Mouse (Mus musculus): Measurements from ENCODE around the gene Scp2. TPM values are rescaled to one million over a fixed set of nuclear protein-coding genes. Genes with fewer than 3 reads are reported as not detected.

The Scp2 gene
- total and polyA plus RNA-seq, 2 experiments from 2014 or later, result 122 to 212 TPM

DNA sequence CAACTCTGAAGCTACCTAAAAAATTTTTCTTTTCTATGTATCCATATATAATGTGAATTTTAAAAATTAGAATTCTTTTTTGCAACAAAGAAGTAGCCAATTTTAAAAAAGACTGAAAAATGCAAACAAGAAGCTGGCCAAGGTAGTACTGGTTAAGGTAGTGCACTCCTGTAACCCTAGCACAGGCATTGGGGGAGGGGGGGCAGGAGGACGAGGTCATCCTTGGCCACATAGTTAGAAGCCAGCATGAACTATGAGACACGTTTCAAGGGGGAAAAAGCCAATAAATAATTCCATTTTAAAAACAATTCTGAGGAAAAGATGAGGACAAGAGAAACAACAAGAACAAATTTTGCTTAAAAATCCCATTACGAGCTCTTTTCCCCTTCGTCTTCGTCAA lies 82.3 kb downstream of the Scp2 start:
- no peak for TF ChIP-seq CTCF (IDR thresholded peaks at IDR 0.05; ENCODE audit: low read depth)
- H3K4me3 ChIP-seq (ENCODE audit: low read depth, low read length), result no peak overlapping the region
- no peaks in the 10 kb centered on the region for H3K27me3 ChIP-seq (ENCODE audit: insufficient read depth, low read length)
- no peaks in the 10 kb centered on the region for H3K9me3 ChIP-seq (ENCODE audit: low read length)
- no peak overlapping the region for H3K4me2 ChIP-seq (ENCODE audit: low read depth)
- WGBS, result 95% methylated on average over 5 of the region's 5 CpGs
- ATAC-seq, result no peak
- no peak for DNase-seq
- H3K4me1 ChIP-seq (ENCODE audit: insufficient read depth), result no peaks in the 10 kb centered on the region
- no peak overlapping the region for H3K9ac ChIP-seq
- H3K27ac ChIP-seq (ENCODE audit: low read depth, low read length), result no peak overlapping the region
- peaks cover 13% of the 10 kb centered on the region for H3K36me3 ChIP-seq (ENCODE audit: insufficient read depth)

DNA sequence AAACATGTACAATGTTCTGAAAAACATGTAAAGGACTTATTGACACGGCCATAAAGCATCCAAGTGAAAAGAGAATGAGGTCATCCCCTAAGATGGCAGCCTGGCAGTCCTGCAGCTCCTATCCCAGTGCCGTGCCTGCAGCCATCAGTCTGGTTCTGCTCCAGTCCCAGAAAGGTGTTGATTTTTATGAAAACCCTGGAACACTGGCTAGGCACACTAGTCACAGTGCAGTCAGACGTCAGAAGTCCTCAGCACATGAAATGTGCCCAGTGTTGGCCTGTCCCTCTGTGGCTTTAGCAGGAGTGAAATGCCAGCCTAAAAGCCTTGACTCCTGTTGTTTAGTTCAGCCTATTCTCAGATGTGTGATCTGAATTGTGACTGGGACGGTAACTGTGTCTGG lies 84.0 kb downstream of the Scp2 start:
- H3K9ac ChIP-seq, result no peak overlapping the region
- 41% methylated on average over 4 of the region's 4 CpGs for WGBS
- H3K4me3 ChIP-seq (ENCODE audit: low read depth, low read length), result no peak overlapping the region
- no peak for TF ChIP-seq CTCF (IDR thresholded peaks at IDR 0.05; ENCODE audit: low read depth)
- ATAC-seq (no peak), DNase-seq (no peak)
- no peak overlapping the region for H3K4me2 ChIP-seq (ENCODE audit: low read depth)
- H3K27ac ChIP-seq (ENCODE audit: low read depth, low read length), result no peak overlapping the region
- no peaks in the 10 kb centered on the region for H3K4me1 ChIP-seq (ENCODE audit: insufficient read depth)
- H3K27me3 ChIP-seq (ENCODE audit: insufficient read depth, low read length), result no peaks in the 10 kb centered on the region
- H3K36me3 ChIP-seq (ENCODE audit: insufficient read depth), result peaks cover 9% of the 10 kb centered on the region
- H3K9me3 ChIP-seq (ENCODE audit: low read length), result no peaks in the 10 kb centered on the region

DNA sequence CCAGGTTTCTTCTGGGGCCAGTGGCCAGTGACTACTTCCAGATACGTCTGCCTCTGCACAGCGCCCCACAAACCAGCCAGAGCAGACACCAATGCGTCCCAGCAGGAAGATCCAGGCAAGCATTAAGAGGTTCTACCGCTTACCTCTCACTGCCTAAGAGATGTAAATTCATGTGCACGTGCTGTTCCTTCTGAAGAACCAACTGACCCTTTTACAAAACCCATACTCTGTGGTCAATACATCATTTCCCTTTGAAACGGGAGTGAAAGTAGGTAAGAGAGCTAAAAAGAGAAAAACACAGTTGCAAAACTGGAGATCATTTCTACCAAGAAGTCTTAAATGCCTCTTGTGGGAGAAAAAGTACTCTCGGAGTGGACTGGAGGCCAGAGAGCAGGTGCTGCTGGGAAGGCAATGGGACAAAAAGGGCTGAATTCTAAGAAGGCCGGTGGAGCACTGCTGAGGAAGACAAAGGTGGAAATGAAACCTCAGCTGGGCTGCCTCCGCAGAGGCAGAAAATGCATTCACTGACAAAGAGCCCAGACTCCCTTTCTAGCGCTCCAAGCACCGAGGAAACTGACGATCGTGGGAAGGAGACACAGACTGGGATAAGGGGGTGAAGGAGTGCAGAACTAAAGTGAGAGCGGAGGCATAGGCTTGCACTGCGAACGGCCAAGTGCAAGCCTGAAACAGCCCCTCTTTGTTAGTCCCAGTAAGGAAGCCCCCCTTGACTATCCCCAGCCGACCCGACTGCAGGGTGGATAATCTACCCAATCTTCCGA lies 85.0 kb downstream of the Scp2 start:
- Histone ChIP-seq H3K4me2 (ENCODE audit: low read depth) (peak overlapping the region; percentile 13; the same call in 1 of the 2 replicates), H3K9ac (0 out of 2 replicates have a peak overlapping the region, but pooled peaks have one; percentile 29), H3K4me1 (ENCODE audit: insufficient read depth) (no peaks in the 10 kb centered on the region), H3K27ac (ENCODE audit: low read depth, low read length) (no peak overlapping the region), H3K4me3 (ENCODE audit: low read depth, low read length) (no peak overlapping the region), H3K27me3 (ENCODE audit: insufficient read depth, low read length) (no peaks in the 10 kb centered on the region), H3K9me3 (ENCODE audit: low read length) (no peaks in the 10 kb centered on the region), H3K36me3 (ENCODE audit: insufficient read depth) (peaks cover 11% of the 10 kb centered on the region)
- TF ChIP-seq CTCF (IDR thresholded peaks at IDR 0.05; ENCODE audit: low read depth), result no peak
- WGBS, result 32% methylated on average over 19 of the region's 19 CpGs
- ATAC-seq (peak; percentile 14; the same call in 1 of the 2 replicates), DNase-seq (no peak)

DNA sequence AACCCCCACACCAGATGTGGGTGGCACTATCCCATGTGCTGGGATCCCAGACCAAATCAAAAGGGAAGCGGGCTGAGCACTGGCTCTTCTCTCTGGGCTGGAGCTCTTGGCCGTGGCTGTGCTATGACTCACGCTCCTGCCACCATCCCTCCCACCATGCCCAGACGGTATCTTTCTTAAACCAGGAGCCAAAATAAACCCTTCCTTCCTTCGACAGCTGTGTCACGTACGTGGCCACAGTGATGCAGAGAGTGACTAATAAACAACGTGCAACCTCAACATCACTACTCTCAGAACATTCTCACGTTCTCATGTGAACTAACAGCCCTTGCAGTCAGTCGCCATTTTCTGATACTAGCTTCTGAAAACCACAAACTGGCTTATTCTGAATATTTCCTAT lies 86.6 kb downstream of the Scp2 start:
- 82% methylated on average over 10 of the region's 10 CpGs for WGBS
- H3K4me1 ChIP-seq (ENCODE audit: insufficient read depth), result no peaks in the 10 kb centered on the region
- DNase-seq, result no peak
- no peak overlapping the region for H3K4me3 ChIP-seq (ENCODE audit: low read depth, low read length)
- H3K27ac ChIP-seq (ENCODE audit: low read depth, low read length), result no peak overlapping the region
- H3K9me3 ChIP-seq (ENCODE audit: low read length), result no peaks in the 10 kb centered on the region
- H3K36me3 ChIP-seq (ENCODE audit: insufficient read depth), result peaks cover 18% of the 10 kb centered on the region
- H3K9ac ChIP-seq, result no peak overlapping the region
- no peak overlapping the region for H3K4me2 ChIP-seq (ENCODE audit: low read depth)
- TF ChIP-seq CTCF (IDR thresholded peaks at IDR 0.05; ENCODE audit: low read depth), result no peak
- H3K27me3 ChIP-seq (ENCODE audit: insufficient read depth, low read length), result no peaks in the 10 kb centered on the region
- no peak for ATAC-seq

DNA sequence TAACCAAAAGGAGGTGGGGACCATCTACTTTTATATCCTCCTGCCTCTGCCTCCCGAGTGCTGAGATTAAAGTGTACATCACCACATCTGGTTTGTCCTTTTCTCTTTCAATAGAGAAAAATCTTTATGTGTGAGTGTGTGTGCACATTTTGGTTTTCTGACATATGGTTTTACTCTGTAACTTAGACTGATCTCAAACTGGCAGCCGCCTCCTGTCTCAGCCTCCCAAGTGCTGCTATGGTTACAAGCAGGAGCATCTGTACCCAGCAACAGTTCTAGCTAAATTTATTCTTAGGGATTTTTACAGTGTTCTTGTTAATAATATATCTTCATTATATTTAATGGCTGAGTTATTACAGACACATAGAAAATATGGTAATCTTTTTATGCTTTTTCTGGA lies 87.6 kb downstream of the Scp2 start:
- no peak for ATAC-seq
- 86% methylated on average over 2 of the region's 2 CpGs for WGBS

DNA sequence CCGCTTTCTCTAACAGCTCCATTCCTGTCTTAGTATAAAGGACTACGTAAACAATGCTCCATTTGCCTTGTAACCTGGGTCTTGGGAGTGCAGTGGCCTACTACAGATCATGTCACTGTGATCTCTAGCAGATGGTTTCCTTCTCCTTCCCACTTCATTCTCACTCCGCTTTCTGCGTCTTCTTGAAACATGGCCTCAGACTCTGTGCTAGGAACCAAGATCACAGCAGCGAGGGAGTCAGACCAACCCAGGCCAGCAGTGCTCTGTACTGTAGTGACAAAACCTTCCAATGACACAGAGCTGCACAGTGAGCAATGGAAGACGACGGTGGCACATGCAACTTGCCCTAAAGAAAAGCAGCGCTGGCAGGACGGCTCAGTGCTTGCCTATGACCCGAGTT lies 88.9 kb downstream of the Scp2 start:
- no peak overlapping the region for H3K27ac ChIP-seq (ENCODE audit: low read depth, low read length)
- peaks cover 24% of the 10 kb centered on the region for H3K36me3 ChIP-seq (ENCODE audit: insufficient read depth)
- H3K27me3 ChIP-seq (ENCODE audit: insufficient read depth, low read length), result no peaks in the 10 kb centered on the region
- WGBS, result 94% methylated on average over 10 of the region's 10 CpGs
- no peak for TF ChIP-seq CTCF (IDR thresholded peaks at IDR 0.05; ENCODE audit: low read depth)
- ATAC-seq (no peak), DNase-seq (no peak)
- no peak overlapping the region for H3K9ac ChIP-seq
- no peak overlapping the region for H3K4me2 ChIP-seq (ENCODE audit: low read depth)
- no peaks in the 10 kb centered on the region for H3K4me1 ChIP-seq (ENCODE audit: insufficient read depth)
- H3K9me3 ChIP-seq (ENCODE audit: low read length), result no peaks in the 10 kb centered on the region
- no peak overlapping the region for H3K4me3 ChIP-seq (ENCODE audit: low read depth, low read length)

More for the DNA sequence above, 87.6 kb downstream of the Scp2 start:
- no peak for DNase-seq
- Histone ChIP-seq H3K27me3 (ENCODE audit: insufficient read depth, low read length) (no peaks in the 10 kb centered on the region), H3K27ac (ENCODE audit: low read depth, low read length) (no peak overlapping the region), H3K9ac (no peak overlapping the region), H3K4me3 (ENCODE audit: low read depth, low read length) (no peak overlapping the region), H3K4me1 (ENCODE audit: insufficient read depth) (no peaks in the 10 kb centered on the region), H3K9me3 (ENCODE audit: low read length) (no peaks in the 10 kb centered on the region), H3K4me2 (ENCODE audit: low read depth) (no peak overlapping the region), H3K36me3 (ENCODE audit: insufficient read depth) (peaks cover 21% of the 10 kb centered on the region)
- no peak for TF ChIP-seq CTCF (IDR thresholded peaks at IDR 0.05; ENCODE audit: low read depth)

DNA sequence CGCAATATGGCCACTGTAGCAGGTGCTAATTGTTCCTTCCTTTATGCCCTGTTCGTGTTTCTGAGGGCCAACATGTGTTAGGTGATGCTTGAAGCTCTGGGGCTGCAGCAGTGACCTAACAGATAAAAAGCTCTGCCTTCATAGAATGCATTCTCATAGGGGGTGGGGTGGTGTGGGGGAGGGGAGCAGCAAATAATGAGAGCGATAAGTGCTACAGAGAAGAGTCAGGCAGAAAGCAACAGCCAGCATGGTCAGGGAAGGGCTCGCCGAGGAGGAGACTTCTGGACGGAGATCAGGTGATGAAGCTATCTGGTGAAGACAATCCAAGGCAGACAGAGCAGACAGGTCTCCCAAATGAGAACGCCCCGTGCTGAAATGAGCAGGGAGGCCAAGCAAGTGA lies 92.1 kb downstream of the Scp2 start:
- Histone ChIP-seq H3K9me3 (ENCODE audit: low read length) (no peaks in the 10 kb centered on the region), H3K27me3 (ENCODE audit: insufficient read depth, low read length) (no peaks in the 10 kb centered on the region), H3K36me3 (ENCODE audit: insufficient read depth) (peaks cover 31% of the 10 kb centered on the region), H3K9ac (no peak overlapping the region), H3K27ac (ENCODE audit: low read depth, low read length) (no peak overlapping the region), H3K4me3 (ENCODE audit: low read depth, low read length) (no peak overlapping the region), H3K4me1 (ENCODE audit: insufficient read depth) (no peaks in the 10 kb centered on the region), H3K4me2 (ENCODE audit: low read depth) (no peak overlapping the region)
- no peak for TF ChIP-seq CTCF (IDR thresholded peaks at IDR 0.05; ENCODE audit: low read depth)
- ATAC-seq, result no peak
- DNase-seq, result no peak
- 83% methylated on average over 8 of the region's 8 CpGs for WGBS
